Mouse (Mus musculus) megakaryocyte, embryonic 14.5 days (primary cell): ENCODE results near the gene Pkd1. TPM values are rescaled to one million over a fixed set of nuclear protein-coding genes. Genes with fewer than 3 reads are reported as not detected.

Experiments
- H3K27me3 ChIP-seq: replicated peaks from 2 replicates; pipeline ENCODE3; 2012; ENCODE audit warnings: inconsistent platforms
- H3K36me3 ChIP-seq: replicated peaks from 2 replicates; pipeline ENCODE3; 2012; ENCODE audit warnings: low read length, inconsistent platforms, mixed read lengths
- H3K4me1 ChIP-seq: 2 replicates; pipeline ENCODE4 v1.6.1; 2012; ENCODE audit warnings: inconsistent platforms
- H3K4me3 ChIP-seq: replicated peaks from 2 replicates; pipeline ENCODE3; 2012; ENCODE audit warnings: moderate library complexity, mild to moderate bottlenecking, inconsistent platforms
- H3K9me3 ChIP-seq: 2 replicates; pipeline ENCODE4 v1.6.1; 2012; ENCODE audit warnings: inconsistent platforms
- FLI1 ChIP-seq: IDR thresholded peaks from 2 replicates; pipeline ENCODE4 v1.6.1; 2012; ENCODE audit warnings: low read length, inconsistent platforms, mixed read lengths
- GATA1 ChIP-seq: IDR thresholded peaks from 3 replicates; pipeline ENCODE4 v1.6.1; 2012; ENCODE audit warnings: mixed read lengths, low read length, inconsistent platforms, borderline replicate concordance
- polyA plus RNA-seq: library from polyadenylated mRNA; stranded (reverse); fragments of >175 nt; gene quantifications from 2 replicates; pipeline ENCODE4 v1.2.3, GENCODE M21; 2012; ENCODE audit warnings: low replicate concordance; ENCODE audit not compliant: insufficient read depth

The Pkd1 gene
- polyA plus RNA-seq, 1 experiment, result 3.5 TPM

- Histone ChIP-seq H3K36me3 (peaks cover 8% of the 10 kb centered on the region), H3K27me3 (peaks cover 4% of the 10 kb centered on the region), H3K9me3 (no peaks in the 10 kb centered on the region), H3K4me1 (peaks cover 37% of the 10 kb centered on the region), H3K4me3 (peak overlapping the region; percentile 96)
- no peak for TF ChIP-seq GATA1
- no peak for TF ChIP-seq FLI1
These were observed 1.2 kb upstream of the Pkd1 start for GRCm38 (mm10) chr17:24548435-24548834.

DNA sequence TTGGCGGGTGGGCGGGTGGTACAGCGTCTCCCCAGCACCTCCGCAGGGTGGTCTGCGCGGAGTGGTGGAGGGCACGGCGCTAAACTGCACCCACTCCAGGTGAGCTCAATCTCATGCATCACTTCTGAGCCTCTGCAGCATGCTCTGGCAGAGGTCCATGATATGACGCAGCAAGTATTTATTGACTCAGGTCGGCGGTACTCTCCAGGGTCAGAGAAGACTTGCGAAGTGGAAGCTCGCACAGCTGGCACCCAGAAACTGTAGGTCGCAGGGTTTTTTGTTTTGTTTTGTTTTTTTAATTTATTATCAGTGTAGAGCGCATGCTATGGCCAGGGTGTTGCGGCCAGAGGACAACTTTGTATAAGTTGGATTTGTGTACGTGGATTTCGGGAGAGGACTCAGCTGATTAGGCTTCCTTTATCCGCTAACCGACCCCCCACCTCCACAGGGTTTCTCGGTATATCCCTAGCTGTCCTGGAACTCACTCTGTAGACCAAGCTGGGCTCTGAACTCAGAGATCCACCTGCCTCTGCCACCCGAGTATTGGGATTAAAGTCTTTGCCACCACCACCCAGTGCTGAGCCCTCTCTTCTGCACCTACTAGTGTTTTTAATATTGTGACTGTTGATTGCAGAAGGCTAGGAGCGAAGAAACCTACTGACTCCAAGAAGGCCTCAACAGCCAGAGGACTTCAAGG, 565 bp upstream of the Pkd1 start:
- no peak for TF ChIP-seq FLI1
- no peak for TF ChIP-seq GATA1
- Histone ChIP-seq H3K4me3 (peak overlapping the region; percentile 96), H3K36me3 (peaks cover 8% of the 10 kb centered on the region), H3K9me3 (no peaks in the 10 kb centered on the region), H3K4me1 (peaks cover 37% of the 10 kb centered on the region), H3K27me3 (peaks cover 4% of the 10 kb centered on the region)

DNA sequence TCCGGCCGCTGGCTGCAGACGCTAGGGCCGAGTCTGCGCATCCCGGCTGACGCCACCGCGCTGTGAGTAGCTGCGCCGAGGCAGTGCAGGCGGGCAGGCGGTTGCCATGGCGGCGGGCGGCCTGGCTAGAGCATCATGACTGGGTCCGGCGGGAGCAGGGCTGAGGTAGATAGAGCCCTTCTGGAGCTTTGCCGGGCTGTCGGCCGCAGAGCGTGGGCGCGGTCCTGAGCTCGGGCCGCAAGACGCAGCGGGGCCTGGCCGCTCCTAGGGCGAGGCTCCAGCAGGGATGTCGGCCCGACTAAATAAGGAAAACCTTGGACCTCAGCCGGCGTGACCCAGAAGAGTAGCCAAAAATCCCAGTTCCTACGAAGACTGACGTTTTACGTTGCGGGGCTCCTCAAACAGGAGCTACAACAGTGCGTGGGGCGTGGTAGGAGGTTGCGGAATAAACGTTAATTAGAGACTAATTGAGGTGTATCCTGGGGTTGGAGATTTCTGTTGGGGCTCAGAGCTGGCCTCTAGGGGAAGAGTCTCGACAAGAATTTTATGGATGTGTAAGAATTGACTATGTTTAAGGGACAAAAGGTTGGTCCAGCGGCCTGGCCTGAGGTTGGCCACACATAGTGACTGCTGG, 899 bp downstream of the Pkd1 start:
- no peaks in the 10 kb centered on the region for H3K9me3 ChIP-seq
- H3K4me3 ChIP-seq, result peak overlapping the region; percentile 96
- peaks cover 8% of the 10 kb centered on the region for H3K36me3 ChIP-seq
- H3K27me3 ChIP-seq, result no peaks in the 10 kb centered on the region
- peaks cover 45% of the 10 kb centered on the region for H3K4me1 ChIP-seq
- TF ChIP-seq GATA1 (no peak), FLI1 (no peak)

DNA sequence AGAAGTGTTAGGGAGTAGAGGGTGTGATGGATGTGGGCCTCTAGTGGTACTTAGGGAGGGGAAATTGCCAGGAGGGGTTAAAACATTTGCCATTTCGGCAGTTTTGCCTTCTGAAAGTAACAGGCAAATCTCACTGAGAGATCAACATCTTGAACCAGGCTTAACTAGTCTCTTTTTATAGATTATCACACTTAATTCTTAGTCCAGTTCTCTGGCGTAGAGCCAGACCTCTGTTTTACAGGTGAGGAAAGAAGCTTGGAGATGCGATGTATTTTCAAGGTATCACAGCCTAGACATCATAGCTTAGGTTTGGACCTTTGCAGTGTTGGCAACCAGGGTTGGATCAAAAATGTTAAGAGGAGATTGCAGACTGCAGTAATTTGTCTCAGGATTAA, 1.4 kb downstream of the Pkd1 start:
- TF ChIP-seq GATA1, result no peak
- TF ChIP-seq FLI1, result no peak
- Histone ChIP-seq H3K27me3 (no peaks in the 10 kb centered on the region), H3K4me3 (peak overlapping the region; percentile 96), H3K36me3 (peaks cover 8% of the 10 kb centered on the region), H3K4me1 (peaks cover 49% of the 10 kb centered on the region), H3K9me3 (no peaks in the 10 kb centered on the region)

- Histone ChIP-seq H3K27me3 (no peaks in the 10 kb centered on the region), H3K36me3 (peaks cover 10% of the 10 kb centered on the region), H3K9me3 (no peaks in the 10 kb centered on the region), H3K4me1 (peaks cover 76% of the 10 kb centered on the region), H3K4me3 (no peak overlapping the region)
- TF ChIP-seq GATA1, result no peak
- no peak for TF ChIP-seq FLI1
These were observed 7.5 kb downstream of the Pkd1 start for GRCm38 (mm10) chr17:24557091-24557490.

GRCm38 (mm10) chr17:24558600-24559099, 9.0 kb downstream of the Pkd1 start:
- H3K4me3 ChIP-seq, result peak overlapping the region; percentile 50
- H3K36me3 ChIP-seq, result peaks cover 7% of the 10 kb centered on the region
- no peaks in the 10 kb centered on the region for H3K9me3 ChIP-seq
- H3K4me1 ChIP-seq, result peaks cover 87% of the 10 kb centered on the region
- H3K27me3 ChIP-seq, result no peaks in the 10 kb centered on the region
- no peak for TF ChIP-seq GATA1
- TF ChIP-seq FLI1, result no peak

GRCm38 (mm10) chr17:24559146-24559545, 9.5 kb downstream of the Pkd1 start:
- peaks cover 9% of the 10 kb centered on the region for H3K36me3 ChIP-seq
- TF ChIP-seq FLI1, result no peak
- TF ChIP-seq GATA1, result no peak
- peak overlapping the region; percentile 44 for H3K4me3 ChIP-seq
- no peaks in the 10 kb centered on the region for H3K27me3 ChIP-seq
- H3K4me1 ChIP-seq, result peaks cover 91% of the 10 kb centered on the region
- no peaks in the 10 kb centered on the region for H3K9me3 ChIP-seq

DNA sequence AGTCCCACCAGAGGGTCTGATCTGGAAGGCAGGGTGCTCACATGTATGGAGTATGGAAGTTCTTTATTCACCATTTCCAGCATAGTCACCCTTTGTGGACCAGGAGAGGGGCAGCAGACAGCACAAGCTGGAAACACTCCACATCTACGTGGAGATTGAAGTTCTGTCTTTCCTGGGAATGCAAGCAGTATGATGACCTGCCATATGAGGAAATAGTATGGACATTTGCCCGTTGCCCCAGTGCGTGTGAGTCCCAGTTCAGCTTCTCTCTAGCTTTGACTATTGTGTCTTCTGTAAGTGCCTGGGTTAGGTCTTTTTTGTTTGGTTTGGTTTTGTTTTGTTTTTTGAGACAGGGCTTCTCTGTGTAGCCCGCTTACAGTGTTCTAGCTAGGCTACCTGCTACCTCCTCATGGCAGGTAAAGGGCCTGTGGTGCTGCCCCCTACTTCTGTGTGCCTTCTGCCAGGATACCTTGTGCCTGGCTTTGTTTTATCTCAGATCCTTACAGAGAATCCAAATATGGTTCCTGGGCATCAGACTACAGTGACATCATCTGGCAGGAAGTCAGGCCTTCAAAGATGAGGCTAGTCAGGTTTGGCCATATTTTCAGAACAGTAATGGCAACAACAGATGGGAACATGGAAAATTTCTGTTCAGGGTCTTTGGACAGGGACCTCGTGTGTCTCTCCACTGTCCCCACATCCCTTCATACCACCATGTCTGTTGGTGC, 10.8 kb downstream of the Pkd1 start:
- no peaks in the 10 kb centered on the region for H3K9me3 ChIP-seq
- peaks cover 22% of the 10 kb centered on the region for H3K36me3 ChIP-seq
- no peak overlapping the region for H3K4me3 ChIP-seq
- peaks cover 92% of the 10 kb centered on the region for H3K4me1 ChIP-seq
- H3K27me3 ChIP-seq, result no peaks in the 10 kb centered on the region
- no peak for TF ChIP-seq FLI1
- no peak for TF ChIP-seq GATA1

DNA sequence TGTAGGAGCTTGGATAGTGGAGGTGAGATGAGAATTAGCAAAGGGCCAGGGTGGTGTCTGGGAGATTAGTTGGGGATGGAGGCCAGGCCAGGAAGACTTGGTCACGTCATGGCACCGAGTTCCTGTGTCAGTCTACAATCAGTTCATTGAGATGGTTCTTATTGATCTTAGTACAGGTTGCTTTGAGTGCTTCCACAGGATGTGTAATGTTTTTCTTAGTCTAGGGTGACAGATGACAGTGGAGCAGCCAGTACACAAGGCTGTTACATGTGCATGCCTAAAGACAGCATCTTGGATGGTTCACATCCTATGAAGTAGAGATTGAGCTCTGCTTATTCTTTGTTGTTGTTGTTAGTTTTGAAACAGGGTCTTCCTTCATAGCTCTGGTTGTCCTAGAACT, 12.0 kb downstream of the Pkd1 start:
- H3K4me1 ChIP-seq, result peaks cover 86% of the 10 kb centered on the region
- no peaks in the 10 kb centered on the region for H3K9me3 ChIP-seq
- H3K36me3 ChIP-seq, result peaks cover 33% of the 10 kb centered on the region
- TF ChIP-seq FLI1 (no peak), GATA1 (no peak)
- no peaks in the 10 kb centered on the region for H3K27me3 ChIP-seq
- no peak overlapping the region for H3K4me3 ChIP-seq

GRCm38 (mm10) chr17:24563638-24564037, 14.0 kb downstream of the Pkd1 start:
- Histone ChIP-seq H3K4me3 (no peak overlapping the region), H3K27me3 (no peaks in the 10 kb centered on the region), H3K4me1 (peaks cover 75% of the 10 kb centered on the region), H3K36me3 (peaks cover 47% of the 10 kb centered on the region), H3K9me3 (no peaks in the 10 kb centered on the region)
- no peak for TF ChIP-seq GATA1
- TF ChIP-seq FLI1, result no peak
